Mouse (Mus musculus) C2C12 (cell line): ENCODE data around the gene Fbxo28. TPM values are rescaled to one million over a fixed set of nuclear protein-coding genes. Genes with fewer than 3 reads are reported as not detected.

Source experiments
- H3K27me3 ChIP-seq: one replicate; pipeline ENCODE4 v1.6.1; 2011; ENCODE audit not compliant: control insufficient read depth, insufficient read depth, insufficient read length
- H3K36me3 ChIP-seq: one replicate; pipeline ENCODE4 v1.6.1; 2011; ENCODE audit not compliant: control insufficient read depth, insufficient read depth
- H3K4me3 ChIP-seq: one replicate; pipeline ENCODE4 v1.5.1; 2011; ENCODE audit warnings: mild to moderate bottlenecking, control low read depth; ENCODE audit not compliant: poor library complexity, insufficient read depth, severe bottlenecking
- H3K79me2 ChIP-seq: one replicate; pipeline ENCODE4 v1.6.1; 2011; ENCODE audit not compliant: control insufficient read depth, insufficient read depth
- H3K79me3 ChIP-seq: one replicate; pipeline ENCODE4 v1.6.1; 2011; ENCODE audit warnings: low read depth, control low read depth
- H3ac ChIP-seq: one replicate; pipeline ENCODE3; 2011; ENCODE audit warnings: low read depth; ENCODE audit not compliant: control insufficient read depth, insufficient read length
- CEBPB ChIP-seq: IDR thresholded peaks from one replicate; pipeline ENCODE4 v1.6.1; 2011; ENCODE audit warnings: low read depth, mild to moderate bottlenecking, control low read depth, moderate library complexity
- CTCF ChIP-seq: IDR thresholded peaks from one replicate; pipeline ENCODE4 v1.5.1; 2011; ENCODE audit not compliant: control insufficient read depth, insufficient read depth, insufficient read length
- FOSL1 ChIP-seq: IDR thresholded peaks from one replicate; pipeline ENCODE4 v1.8.0; 2011; ENCODE audit warnings: mild to moderate bottlenecking, low read length; ENCODE audit not compliant: poor library complexity, insufficient read depth, severe bottlenecking
- MAX ChIP-seq: IDR thresholded peaks from one replicate; pipeline ENCODE4 v1.6.1; 2011; ENCODE audit warnings: mild to moderate bottlenecking, control low read depth
- MYOD1 ChIP-seq: IDR thresholded peaks from one replicate; pipeline ENCODE4 v1.6.1; 2011; ENCODE audit warnings: low read depth; ENCODE audit not compliant: control insufficient read depth, insufficient read length
- MYOG ChIP-seq: IDR thresholded peaks from one replicate; pipeline ENCODE4 v1.6.1; 2011; ENCODE audit not compliant: control insufficient read depth, insufficient read length; ENCODE audit errors: extremely low read depth
- USF1 ChIP-seq: IDR thresholded peaks from one replicate; pipeline ENCODE4 v1.6.1; 2011; ENCODE audit warnings: low read depth, mild to moderate bottlenecking, control low read depth, moderate library complexity
- polyA plus RNA-seq: library from polyadenylated mRNA; unstranded; fragments of >200 nt; fragmentation: generic; extraction: Trizol; gene quantifications from one replicate; pipeline ENCODE4 v1.2.1, GENCODE M21; 2012; ENCODE audit warnings: missing spikeins

Fbxo28 gene
- polyA plus RNA-seq, 1 experiment: 16.9 TPM

DNA sequence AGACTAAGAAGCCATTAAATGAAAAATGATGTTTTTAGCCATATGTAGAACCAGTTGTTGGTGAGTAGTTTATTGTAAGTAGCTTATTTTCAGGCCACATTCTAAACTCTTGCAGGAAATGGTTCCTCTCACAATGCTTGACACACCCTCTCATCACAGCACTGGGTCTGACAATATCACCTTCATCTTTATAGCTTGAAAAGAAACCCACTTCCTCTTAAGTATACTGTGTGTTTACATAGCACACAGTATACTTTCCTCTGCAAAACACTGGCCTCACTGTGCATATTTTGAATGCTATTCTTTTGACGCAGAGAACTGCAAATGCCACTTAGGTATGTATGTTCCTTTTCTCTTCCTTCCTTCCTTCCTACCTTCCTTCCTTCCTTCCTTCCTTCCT lies 16.7 kb upstream of the Fbxo28 start:
- Histone ChIP-seq H3K79me3 (no peaks in the 10 kb centered on the region), H3K27me3 (no peaks in the 10 kb centered on the region), H3K36me3 (no peaks in the 10 kb centered on the region), H3K4me3 (no peak overlapping the region), H3ac (no peak overlapping the region), H3K79me2 (no peaks in the 10 kb centered on the region)
- TF ChIP-seq FOSL1 (no peak), MYOG (no peak), CTCF (no peak)

DNA sequence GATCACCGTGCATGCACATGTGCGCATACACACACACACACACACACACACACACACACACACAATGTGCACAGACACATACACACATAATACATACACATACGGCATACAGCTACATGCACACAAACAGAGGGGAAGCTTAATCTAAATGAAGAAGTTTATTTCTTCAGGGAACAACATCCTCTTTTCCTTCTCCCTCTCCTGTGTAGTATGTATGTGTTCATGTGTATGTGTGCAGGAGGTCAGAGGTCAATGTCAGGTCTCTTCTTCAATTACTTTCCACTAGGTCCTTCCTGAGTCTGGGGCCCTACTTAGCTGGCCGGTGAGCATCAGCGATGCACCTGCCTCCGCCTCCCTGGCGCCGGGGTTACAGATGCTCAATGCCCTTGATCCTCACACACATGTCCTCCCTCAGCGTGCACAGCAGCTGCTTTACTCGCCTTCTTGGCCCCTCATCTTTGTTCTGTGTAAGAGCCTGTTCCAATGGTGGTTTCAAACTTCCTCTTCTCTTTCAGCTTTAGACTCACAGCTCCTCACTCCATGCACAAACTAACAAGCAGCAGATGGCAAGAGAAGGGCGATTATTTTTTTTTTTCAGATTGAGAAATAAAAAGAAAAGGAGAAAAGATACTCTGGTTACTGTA lies 13.2 kb upstream of the Fbxo28 start:
- TF ChIP-seq FOSL1 (no peak), USF1 (no peak), MYOG (no peak), MYOD1 (no peak), CEBPB (no peak), MAX (no peak), CTCF (no peak)
- Histone ChIP-seq H3ac (no peak overlapping the region), H3K36me3 (no peaks in the 10 kb centered on the region), H3K79me2 (no peaks in the 10 kb centered on the region), H3K4me3 (no peak overlapping the region), H3K79me3 (no peaks in the 10 kb centered on the region), H3K27me3 (no peaks in the 10 kb centered on the region)

DNA sequence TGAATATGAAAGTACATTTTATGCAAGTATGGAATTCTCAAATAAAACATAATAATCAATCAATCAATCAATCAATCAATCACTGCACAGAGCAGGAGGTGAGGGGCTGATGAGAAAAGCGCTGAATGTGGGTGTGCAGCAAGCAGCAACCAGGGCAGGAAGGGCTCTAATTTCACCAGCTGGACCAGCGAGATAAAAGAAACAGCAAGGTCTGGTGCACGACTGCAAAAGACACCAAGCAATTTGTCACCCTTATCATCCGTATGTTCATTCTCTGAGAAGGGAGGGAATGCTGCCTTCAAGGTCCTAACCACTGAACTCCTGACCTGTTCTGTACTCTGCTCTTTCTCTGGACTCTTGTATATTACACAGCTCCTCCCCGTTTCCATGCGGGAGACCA lies 8.1 kb upstream of the Fbxo28 start:
- TF ChIP-seq USF1 (no peak), FOSL1 (no peak), CTCF (no peak), MAX (no peak), CEBPB (no peak), MYOD1 (no peak), MYOG (no peak)
- no peak overlapping the region for H3K4me3 ChIP-seq
- H3K79me2 ChIP-seq: no peaks in the 10 kb centered on the region
- H3K27me3 ChIP-seq: no peaks in the 10 kb centered on the region
- H3K36me3 ChIP-seq: no peaks in the 10 kb centered on the region
- H3ac ChIP-seq: no peak overlapping the region
- no peaks in the 10 kb centered on the region for H3K79me3 ChIP-seq

DNA sequence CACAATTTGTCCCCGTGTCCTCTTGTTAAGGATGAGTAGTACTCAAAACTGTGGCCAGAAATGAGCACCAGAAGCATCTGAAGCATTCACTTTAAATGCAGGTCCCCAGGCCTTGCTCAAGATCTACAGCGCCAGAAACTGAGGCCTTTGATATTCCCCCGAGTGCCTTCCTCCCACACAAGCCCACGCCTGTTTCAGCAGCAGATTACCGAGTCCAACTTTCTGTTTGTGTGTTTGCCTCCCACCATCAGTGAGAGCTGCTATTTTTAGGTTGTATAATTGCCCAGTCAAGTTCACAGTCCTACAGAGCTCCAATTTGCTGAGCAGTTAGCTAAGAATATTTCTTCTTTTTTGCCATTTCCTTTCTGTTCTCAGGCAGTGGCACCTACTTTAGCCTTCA lies 5.1 kb upstream of the Fbxo28 start:
- Histone ChIP-seq H3ac (no peak overlapping the region), H3K79me3 (no peaks in the 10 kb centered on the region), H3K79me2 (peaks cover 1% of the 10 kb centered on the region), H3K36me3 (no peaks in the 10 kb centered on the region), H3K4me3 (no peak overlapping the region), H3K27me3 (no peaks in the 10 kb centered on the region)
- TF ChIP-seq MAX (no peak), MYOG (no peak), USF1 (no peak), CEBPB (no peak), CTCF (no peak), MYOD1 (no peak), FOSL1 (no peak)

DNA sequence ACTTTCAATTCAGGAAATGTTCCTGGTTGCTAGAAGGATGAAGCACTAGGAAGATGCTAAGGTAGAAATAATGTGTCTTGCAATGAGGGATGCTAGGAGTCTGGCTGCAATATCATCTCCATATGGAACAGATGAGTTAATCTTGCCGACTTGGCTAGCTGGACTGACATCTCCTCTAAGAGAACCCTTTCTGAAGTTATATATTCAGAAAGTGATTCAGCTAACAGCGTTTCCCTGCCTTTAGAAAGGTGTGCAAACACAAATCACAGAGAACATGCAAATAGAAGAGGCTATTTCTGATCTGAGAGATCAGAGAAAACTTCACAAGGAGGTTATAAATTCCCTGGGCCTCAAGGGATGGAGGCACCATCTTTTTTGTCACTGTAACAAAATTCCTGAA lies 4.4 kb upstream of the Fbxo28 start:
- Histone ChIP-seq H3K4me3 (no peak overlapping the region), H3K27me3 (no peaks in the 10 kb centered on the region), H3K79me2 (peaks cover 8% of the 10 kb centered on the region), H3K79me3 (peaks cover 3% of the 10 kb centered on the region), H3ac (no peak overlapping the region), H3K36me3 (no peaks in the 10 kb centered on the region)
- TF ChIP-seq MYOG (no peak), FOSL1 (no peak), MYOD1 (no peak), MAX (no peak), CTCF (no peak)

DNA sequence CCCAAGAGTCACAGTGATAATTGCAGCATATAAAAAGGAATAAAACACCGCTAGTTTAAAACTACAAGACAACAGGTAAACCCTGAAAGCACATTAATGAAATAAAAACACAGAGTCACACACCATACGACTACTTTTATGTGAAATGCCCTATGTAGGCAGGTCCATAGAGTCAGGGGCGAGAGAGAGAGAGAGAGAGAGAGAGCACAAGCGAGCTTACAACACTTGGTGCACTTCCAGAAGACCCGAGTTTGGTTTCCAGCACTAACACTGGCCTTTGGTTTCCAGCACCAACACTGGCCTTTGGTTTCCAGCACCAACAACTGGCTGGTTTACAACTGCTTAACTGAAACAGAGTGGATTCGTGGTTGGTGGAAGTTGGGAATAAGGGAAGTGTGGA lies 564 bp upstream of the Fbxo28 start:
- Histone ChIP-seq H3ac (no peak overlapping the region), H3K79me3 (peaks cover 41% of the 10 kb centered on the region), H3K79me2 (peaks cover 46% of the 10 kb centered on the region), H3K36me3 (peaks cover 5% of the 10 kb centered on the region), H3K27me3 (no peaks in the 10 kb centered on the region), H3K4me3 (no peak overlapping the region)
- no peak for TF ChIP-seq CEBPB
- no peak for TF ChIP-seq CTCF
- TF ChIP-seq MYOD1: no peak
- TF ChIP-seq FOSL1: no peak
- no peak for TF ChIP-seq MAX
- no peak for TF ChIP-seq MYOG
- TF ChIP-seq USF1: no peak
